Mouse (Mus musculus) brown adipose tissue, adult 24 weeks (tissue): Measurements from ENCODE around the gene Hunk. TPM values are rescaled to one million over a fixed set of nuclear protein-coding genes. Genes with fewer than 3 reads are reported as not detected.

ENCODE experiments used
- H3K27ac ChIP-seq: fragments of 200-500 bp; replicated peaks from 2 replicates; pipeline ENCODE4 v1.5.1; 2012; ENCODE audit warnings: low read depth, mild to moderate bottlenecking, low read length
- H3K4me1 ChIP-seq: fragments of 200-500 bp; 2 replicates; pipeline ENCODE4 v1.6.1; 2012; ENCODE audit warnings: low read length, mixed read lengths; ENCODE audit not compliant: control insufficient read depth, insufficient read depth, insufficient read length
- H3K4me3 ChIP-seq: fragments of 200-500 bp; 2 replicates; pipeline ENCODE4 v1.5.1; 2012; ENCODE audit warnings: low read depth, mild to moderate bottlenecking, low read length, moderate library complexity; ENCODE audit not compliant: insufficient read depth
- polyA plus RNA-seq: library from polyadenylated mRNA; stranded (reverse); fragments of >200 nt; gene quantifications from 2 replicates; pipeline ENCODE4 v1.2.4, GENCODE M21; 2012; ENCODE audit not compliant: missing spikeins, insufficient read depth, insufficient read length

The Hunk gene
- not detected in 2 replicates for polyA plus RNA-seq

- Histone ChIP-seq H3K4me3 (peak within 1 kb of the TSS; percentile 59), H3K4me1 (no peaks in the 10 kb centered on the region; the same call in 1 of the 2 replicates), H3K27ac (no peak within 1 kb of the TSS)
Measured at GRCm38 (mm10) chr16:90385688-90386513, at the start of gene Hunk. Gene Hunk (plus strand): TSS chr16:90386013.

DNA sequence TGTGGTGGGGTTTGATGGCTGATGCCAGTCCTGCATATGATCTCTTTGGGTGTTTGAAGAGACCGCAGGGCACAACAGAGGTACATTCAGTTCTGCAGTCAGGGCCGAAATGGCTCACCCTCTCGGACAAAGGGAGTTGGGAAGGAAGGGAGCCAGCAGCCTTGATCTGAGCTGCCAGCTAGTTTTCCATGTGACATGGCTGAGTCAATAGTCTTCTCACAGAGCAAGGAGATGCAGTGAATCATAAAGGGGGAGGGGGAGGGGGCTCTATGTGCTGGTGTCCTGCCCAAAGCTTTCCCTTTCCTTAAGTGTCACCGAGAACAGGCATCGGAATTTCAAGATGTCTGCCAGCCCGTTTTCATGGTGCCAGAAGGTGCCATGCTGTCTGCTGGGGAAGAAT, 46.8 kb upstream of the Hunk start:
- H3K4me3 ChIP-seq = no peak overlapping the region
- H3K27ac ChIP-seq = no peak overlapping the region
- H3K4me1 ChIP-seq = no peaks in the 10 kb centered on the region

DNA sequence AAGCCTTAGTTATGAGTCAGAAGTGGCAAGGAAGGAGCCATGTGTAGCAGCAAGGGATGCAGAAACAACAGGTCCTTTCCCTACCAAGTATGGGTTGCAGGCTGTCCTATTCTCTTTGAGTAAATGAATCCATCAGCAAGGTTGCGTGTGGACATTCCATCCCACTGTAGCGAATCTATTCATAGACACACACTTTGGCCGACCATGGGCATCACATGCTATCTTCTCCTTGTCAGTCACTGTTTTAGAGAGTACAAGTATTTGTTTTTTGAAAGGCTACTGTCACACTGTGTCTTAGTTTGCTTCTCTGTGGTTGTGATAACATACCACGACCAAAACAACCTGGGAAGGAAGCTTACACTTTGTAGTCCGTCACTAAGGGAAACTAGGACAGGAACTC, 44.7 kb upstream of the Hunk start:
- Histone ChIP-seq H3K4me3 (no peak overlapping the region), H3K27ac (no peak overlapping the region), H3K4me1 (no peaks in the 10 kb centered on the region)

- no peaks in the 10 kb centered on the region for H3K4me1 ChIP-seq
- no peak overlapping the region for H3K27ac ChIP-seq
- H3K4me3 ChIP-seq = no peak overlapping the region
Measured at GRCm38 (mm10) chr16:90349700-90350548, 35.9 kb upstream of the Hunk start.

GRCm38 (mm10) chr16:90351726-90352125, 34.1 kb upstream of the Hunk start:
- Histone ChIP-seq H3K4me1 (no peaks in the 10 kb centered on the region), H3K27ac (no peak overlapping the region)

GRCm38 (mm10) chr16:90352691-90353090, 33.1 kb upstream of the Hunk start:
- Histone ChIP-seq H3K27ac (no peak overlapping the region), H3K4me1 (no peaks in the 10 kb centered on the region), H3K4me3 (no peak overlapping the region)

More at GRCm38 (mm10) chr16:90351726-90352125, 34.1 kb upstream of the Hunk start:
- no peak overlapping the region for H3K4me3 ChIP-seq

- Histone ChIP-seq H3K4me1 (no peaks in the 10 kb centered on the region), H3K27ac (no peak overlapping the region), H3K4me3 (no peak overlapping the region)
Measured at GRCm38 (mm10) chr16:90353156-90353555, 32.7 kb upstream of the Hunk start.

DNA sequence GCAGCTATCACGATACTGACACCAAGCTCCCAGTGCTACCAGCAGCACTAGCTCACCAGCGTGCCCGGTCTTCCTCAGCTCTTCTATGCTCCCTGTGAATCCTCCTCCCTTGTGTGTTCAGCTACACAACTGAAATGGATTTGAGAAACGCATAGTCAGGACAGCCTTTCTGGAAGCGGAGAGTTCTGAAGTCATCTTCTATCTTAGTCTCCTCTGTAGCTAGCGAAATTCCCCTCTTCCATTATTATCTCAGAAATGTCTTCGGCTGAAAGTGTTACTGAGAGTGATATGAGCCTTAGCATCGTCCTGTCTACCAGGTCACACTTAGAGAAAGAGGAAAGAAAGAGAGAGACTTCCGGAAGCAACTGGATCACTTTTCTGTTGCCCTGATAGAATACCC, 26.5 kb upstream of the Hunk start:
- Histone ChIP-seq H3K27ac (no peak overlapping the region), H3K4me3 (no peak overlapping the region), H3K4me1 (no peaks in the 10 kb centered on the region)

DNA sequence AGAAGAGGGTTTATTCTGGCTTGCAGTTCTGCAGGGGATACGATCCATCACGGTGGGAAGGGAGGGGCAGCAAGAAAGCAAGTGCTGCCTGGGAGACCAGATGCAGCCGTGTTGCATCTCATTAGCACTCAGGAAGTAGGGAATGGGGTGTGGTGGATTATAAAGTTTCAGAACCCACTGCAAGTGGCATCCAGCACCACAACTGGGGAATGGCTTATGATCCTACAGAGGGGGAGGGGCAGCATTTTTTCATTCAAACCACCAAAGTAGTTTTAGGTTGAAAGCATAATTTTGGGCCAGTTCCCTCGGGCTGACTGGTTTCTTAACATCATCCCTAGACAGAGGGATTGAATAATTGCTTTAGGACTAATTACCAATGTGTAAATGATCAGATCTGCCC, 26.1 kb upstream of the Hunk start:
- Histone ChIP-seq H3K27ac (no peak overlapping the region), H3K4me3 (no peak overlapping the region), H3K4me1 (no peaks in the 10 kb centered on the region)

GRCm38 (mm10) chr16:90360327-90360726, 25.5 kb upstream of the Hunk start:
- Histone ChIP-seq H3K4me1 (no peaks in the 10 kb centered on the region), H3K27ac (no peak overlapping the region), H3K4me3 (no peak overlapping the region)

DNA sequence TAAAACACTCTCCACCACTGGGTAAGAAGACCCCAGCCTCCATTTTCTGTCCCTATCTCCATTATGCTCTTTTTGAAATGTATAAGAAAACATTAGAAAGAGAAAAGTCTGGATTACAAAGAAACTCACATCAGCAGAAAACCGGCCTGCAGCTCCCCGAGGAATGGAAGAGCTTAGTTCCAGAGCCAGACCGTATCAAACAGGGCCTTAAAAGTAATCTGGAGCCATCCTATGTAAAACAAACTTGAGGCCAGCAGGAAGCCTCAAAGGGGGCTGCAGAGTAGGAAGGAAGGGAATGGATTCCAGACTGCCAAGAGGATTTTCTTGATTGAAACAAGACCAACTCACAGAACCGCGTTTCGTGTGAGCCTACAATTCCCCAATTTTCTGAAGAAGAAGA, 22.9 kb upstream of the Hunk start:
- Histone ChIP-seq H3K4me3 (no peak overlapping the region), H3K4me1 (no peaks in the 10 kb centered on the region), H3K27ac (no peak overlapping the region)

DNA sequence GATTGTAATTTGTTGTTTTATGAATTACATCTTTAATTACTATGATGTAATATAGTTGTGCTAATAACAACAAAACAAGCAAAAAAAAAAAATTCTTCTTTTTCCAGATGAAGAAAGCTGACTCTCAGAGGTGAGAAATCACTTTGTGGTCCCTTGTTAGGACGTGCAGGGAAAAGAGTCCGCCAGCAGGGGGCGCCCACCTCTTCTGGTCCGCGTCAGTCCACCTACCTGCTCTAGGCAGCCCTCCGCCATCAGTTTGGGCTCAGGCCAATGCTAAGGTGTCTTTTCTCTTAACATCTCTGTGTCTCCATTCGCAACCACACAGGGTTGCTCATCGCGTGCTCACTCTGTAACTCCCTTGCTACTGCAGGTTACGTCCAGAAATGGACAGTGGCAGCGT, 5.9 kb upstream of the Hunk start:
- Histone ChIP-seq H3K4me3 (no peak overlapping the region), H3K4me1 (no peaks in the 10 kb centered on the region), H3K27ac (no peak overlapping the region)

- Histone ChIP-seq H3K4me1 (no peaks in the 10 kb centered on the region), H3K4me3 (no peak overlapping the region), H3K27ac (no peak overlapping the region)
Measured at GRCm38 (mm10) chr16:90381633-90382032, 4.2 kb upstream of the Hunk start.

GRCm38 (mm10) chr16:90382701-90383280, 3.0 kb upstream of the Hunk start:
- Histone ChIP-seq H3K4me3 (no peak overlapping the region), H3K4me1 (no peaks in the 10 kb centered on the region; the same call in 1 of the 2 replicates), H3K27ac (no peak overlapping the region)

GRCm38 (mm10) chr16:90384058-90384457, 1.8 kb upstream of the Hunk start:
- no peak overlapping the region for H3K27ac ChIP-seq
- no peak overlapping the region for H3K4me3 ChIP-seq
- no peaks in the 10 kb centered on the region; the same call in 1 of the 2 replicates for H3K4me1 ChIP-seq
